Mouse (Mus musculus) heart, postnatal 0 days (tissue): ENCODE data around the gene Hivep3. TPM values are rescaled to one million over a fixed set of nuclear protein-coding genes. Genes with fewer than 3 reads are reported as not detected.

ENCODE experiments used
- ATAC-seq: fragments of 200-750 bp; cut with Nextera tagmentation; 2 replicates; pipeline ENCODE4 v1.8.0; 2017; ENCODE audit warnings: low read depth, moderate number of reproducible peaks, moderate library complexity; ENCODE audit not compliant: insufficient read depth
- DNase-seq: peaks from one replicate; pipeline ENCODE4 v3.0.0-alpha.2; 2016; ENCODE audit warnings: low spot score
- H3K27ac ChIP-seq: fragments of 300-500 bp; sonication (generic); 2 replicates; pipeline ENCODE4 v1.5.1; 2014; ENCODE audit warnings: low read depth, mild to moderate bottlenecking
- H3K27me3 ChIP-seq: fragments of 300-500 bp; sonication (generic); 2 replicates; pipeline ENCODE4 v1.6.1; 2014; ENCODE audit warnings: low read length, mixed read lengths; ENCODE audit not compliant: control insufficient read depth, insufficient read depth
- H3K36me3 ChIP-seq: fragments of 300-500 bp; sonication (generic); replicated peaks from 2 replicates; pipeline ENCODE4 v1.6.1; 2014; ENCODE audit warnings: low read length, mixed read lengths; ENCODE audit not compliant: control insufficient read depth, insufficient read depth
- H3K4me1 ChIP-seq: fragments of 300-500 bp; sonication (generic); 2 replicates; pipeline ENCODE4 v1.6.1; 2014; ENCODE audit warnings: antibody characterized with exemption; ENCODE audit not compliant: control insufficient read depth, insufficient read depth
- H3K4me2 ChIP-seq: fragments of 300-500 bp; sonication (generic); 2 replicates; pipeline ENCODE4 v1.6.1; 2014; ENCODE audit warnings: low read depth, mild to moderate bottlenecking, low read length, moderate library complexity
- H3K4me3 ChIP-seq: fragments of 300-500 bp; sonication (generic); 2 replicates; pipeline ENCODE4 v1.5.1; 2014; ENCODE audit warnings: low read depth, low read length
- H3K9ac ChIP-seq: fragments of 300-500 bp; sonication (generic); replicated peaks from 2 replicates; pipeline ENCODE4 v1.6.1; 2014; ENCODE audit warnings: low read depth, low read length, mixed read lengths
- H3K9me3 ChIP-seq: fragments of 300-500 bp; sonication (generic); replicated peaks from 2 replicates; pipeline ENCODE4 v1.6.1; 2016; ENCODE audit warnings: low read length; ENCODE audit not compliant: control insufficient read depth
- CTCF ChIP-seq: IDR thresholded peaks from 2 replicates; pipeline ENCODE4 v1.5.1; 2016; ENCODE audit warnings: antibody characterized with exemption, control low read depth, low read depth
- EP300 ChIP-seq: IDR thresholded peaks from 2 replicates; pipeline ENCODE4 v1.6.1; 2016; ENCODE audit warnings: antibody characterized with exemption, low read depth
- WGBS: fragments of 180-500 bp; shearing (Covaris S2); extraction: QIAGEN DNeasy Blood & Tissue Kit; methylation state at CpG from one replicate; pipeline ENCODE4 v1.1.7; 2014; 5-methylcytosine and 5-hydroxymethylcytosine counted together
- polyA plus RNA-seq: library from polyadenylated mRNA; unstranded; fragments of >200 nt; fragmentation: Nextera tagmentation; extraction: Ambion mirVana; gene quantifications from 2 replicates; pipeline ENCODE4 v1.2.1, GENCODE M21; 2015
- total RNA-seq: library from RNA; depleted of rRNA; stranded (reverse); fragments of >200 nt; gene quantifications from 2 replicates; pipeline ENCODE4 v1.2.3, GENCODE M21; 2014; ENCODE audit warnings: low replicate concordance

Gene Hivep3
- total and polyA plus RNA-seq, 2 experiments from 2014 or later, result 5.8 to 10.4 TPM

DNA sequence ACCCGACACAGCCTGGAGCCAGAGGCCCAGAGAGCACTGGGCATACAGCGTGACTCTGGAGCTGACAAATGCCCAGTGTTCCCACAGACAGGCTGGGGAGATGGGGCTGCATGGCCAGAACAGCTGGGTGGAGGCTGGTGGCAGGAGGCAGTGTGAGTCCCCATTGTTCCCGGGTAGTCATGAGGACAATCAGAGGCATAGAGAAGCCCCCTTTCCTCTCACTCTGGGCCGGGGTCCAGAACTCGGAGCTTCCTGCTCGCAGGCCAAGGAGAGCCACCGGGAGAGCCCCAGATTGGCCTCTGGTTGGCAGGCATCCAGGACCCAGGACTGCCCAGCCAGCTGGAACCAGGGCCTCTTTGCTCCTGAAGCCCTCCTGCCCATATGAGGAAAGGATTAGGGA lies 204.3 kb downstream of the Hivep3 start:
- Histone ChIP-seq H3K27ac (no peak overlapping the region), H3K36me3 (no peaks in the 10 kb centered on the region), H3K9ac (no peak overlapping the region), H3K9me3 (no peaks in the 10 kb centered on the region), H3K4me3 (no peak overlapping the region), H3K27me3 (no peaks in the 10 kb centered on the region), H3K4me2 (no peak overlapping the region), H3K4me1 (0 out of 2 replicates have a peak, but pooled peaks cover 6% of the 10 kb centered on the region)
- WGBS, result 23% methylated on average over 7 of the region's 7 CpGs
- peak; percentile 68 for ATAC-seq
- TF ChIP-seq CTCF (no peak), EP300 (no peak)
- peak; percentile 36 for DNase-seq

DNA sequence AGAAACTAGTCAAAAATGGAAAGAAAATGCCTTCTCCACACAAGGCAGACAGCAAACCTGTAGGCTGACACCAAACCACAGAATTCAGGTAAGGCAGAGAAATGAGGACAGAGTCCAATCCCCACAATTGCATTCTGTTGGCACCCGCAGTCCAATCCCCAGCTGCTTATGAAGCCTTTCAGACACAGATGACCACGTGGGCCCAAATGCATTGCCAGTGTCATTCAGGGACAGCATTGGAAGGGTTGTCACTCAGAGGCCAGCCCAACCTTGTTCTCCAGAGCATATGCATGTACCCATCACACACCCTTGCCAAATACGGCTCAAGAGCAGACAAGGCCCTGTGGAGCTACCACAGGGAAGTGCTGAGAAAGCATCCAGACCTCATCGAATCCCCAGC lies 204.9 kb downstream of the Hivep3 start:
- Histone ChIP-seq H3K27me3 (no peaks in the 10 kb centered on the region), H3K4me2 (no peak overlapping the region), H3K4me3 (no peak overlapping the region), H3K27ac (no peak overlapping the region), H3K9ac (no peak overlapping the region), H3K36me3 (no peaks in the 10 kb centered on the region), H3K9me3 (no peaks in the 10 kb centered on the region), H3K4me1 (0 out of 2 replicates have a peak, but pooled peaks cover 6% of the 10 kb centered on the region)
- 61% methylated on average over 4 of the region's 4 CpGs for WGBS
- ATAC-seq, result no peak
- TF ChIP-seq CTCF (no peak), EP300 (no peak)
- DNase-seq, result no peak

DNA sequence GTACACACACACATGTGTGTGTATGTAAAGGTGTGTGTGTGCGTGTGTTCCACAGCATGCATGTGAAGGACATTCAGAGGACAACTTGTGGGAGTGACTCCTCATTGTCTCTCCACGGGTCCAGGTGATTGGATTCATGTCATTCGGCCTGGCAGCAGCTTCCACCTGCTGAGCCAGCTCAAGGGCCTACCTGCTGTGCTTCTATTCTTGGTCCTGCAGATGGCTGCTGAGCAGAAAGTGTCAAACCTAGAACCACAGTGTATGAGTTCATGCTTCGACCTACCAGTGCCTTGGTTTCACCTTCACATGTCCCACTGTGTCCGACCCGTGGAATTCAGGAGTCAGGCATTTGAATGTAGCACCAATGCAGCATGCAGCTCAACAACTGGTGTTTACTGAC lies 206.2 kb downstream of the Hivep3 start:
- H3K27ac ChIP-seq, result no peak overlapping the region
- TF ChIP-seq CTCF (no peak), EP300 (no peak)
- WGBS, result 76% methylated on average over 6 of the region's 6 CpGs

DNA sequence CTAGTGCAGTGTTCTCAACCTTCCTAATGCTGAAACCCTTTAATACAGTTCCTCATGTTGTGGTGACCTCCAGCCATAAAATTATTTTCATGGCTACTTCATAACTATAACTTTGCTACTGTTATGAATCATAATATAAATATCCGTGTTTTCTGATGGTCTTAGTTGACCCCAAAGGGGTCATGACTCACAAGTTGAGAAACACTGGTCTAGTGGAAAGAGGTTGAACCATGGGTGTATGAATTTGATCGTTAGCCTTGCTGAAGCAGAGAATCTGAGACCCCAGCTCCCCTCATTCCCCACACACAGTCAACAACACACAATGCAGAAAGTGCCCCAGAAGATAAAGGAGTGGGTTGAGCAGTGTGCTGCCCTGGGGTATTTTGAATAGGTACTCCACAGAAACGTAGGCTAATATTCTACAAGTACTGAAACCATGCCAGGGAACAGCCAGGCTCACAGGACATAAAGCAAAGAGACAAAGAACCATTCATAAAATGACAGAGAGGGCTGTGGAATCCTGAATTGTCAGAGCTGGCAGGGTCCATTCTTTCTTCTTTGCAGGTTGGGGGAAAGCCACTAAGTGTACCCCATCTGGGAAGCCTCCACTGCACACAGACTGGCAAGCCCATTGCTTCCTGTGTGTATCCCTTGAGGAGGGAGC lies 212.8 kb downstream of the Hivep3 start:
- WGBS, result 71% methylated on average over 3 of the region's 3 CpGs
- Histone ChIP-seq H3K9ac (no peak overlapping the region), H3K4me2 (no peak overlapping the region), H3K9me3 (0 out of 2 replicates have a peak, but pooled peaks cover 3% of the 10 kb centered on the region), H3K4me1 (peaks cover 10% of the 10 kb centered on the region), H3K36me3 (no peaks in the 10 kb centered on the region), H3K4me3 (no peak overlapping the region), H3K27ac (no peak overlapping the region), H3K27me3 (no peaks in the 10 kb centered on the region)
- ATAC-seq, result no peak
- DNase-seq, result no peak
- TF ChIP-seq EP300 (no peak), CTCF (no peak)

More for the DNA sequence above, 206.2 kb downstream of the Hivep3 start:
- H3K4me2 ChIP-seq, result no peak overlapping the region
- no peak overlapping the region for H3K4me3 ChIP-seq
- 0 out of 2 replicates have a peak, but pooled peaks cover 6% of the 10 kb centered on the region for H3K4me1 ChIP-seq
- H3K9me3 ChIP-seq, result no peaks in the 10 kb centered on the region
- H3K27me3 ChIP-seq, result no peaks in the 10 kb centered on the region
- H3K9ac ChIP-seq, result no peak overlapping the region
- no peaks in the 10 kb centered on the region for H3K36me3 ChIP-seq
- ATAC-seq (no peak), DNase-seq (no peak)

DNA sequence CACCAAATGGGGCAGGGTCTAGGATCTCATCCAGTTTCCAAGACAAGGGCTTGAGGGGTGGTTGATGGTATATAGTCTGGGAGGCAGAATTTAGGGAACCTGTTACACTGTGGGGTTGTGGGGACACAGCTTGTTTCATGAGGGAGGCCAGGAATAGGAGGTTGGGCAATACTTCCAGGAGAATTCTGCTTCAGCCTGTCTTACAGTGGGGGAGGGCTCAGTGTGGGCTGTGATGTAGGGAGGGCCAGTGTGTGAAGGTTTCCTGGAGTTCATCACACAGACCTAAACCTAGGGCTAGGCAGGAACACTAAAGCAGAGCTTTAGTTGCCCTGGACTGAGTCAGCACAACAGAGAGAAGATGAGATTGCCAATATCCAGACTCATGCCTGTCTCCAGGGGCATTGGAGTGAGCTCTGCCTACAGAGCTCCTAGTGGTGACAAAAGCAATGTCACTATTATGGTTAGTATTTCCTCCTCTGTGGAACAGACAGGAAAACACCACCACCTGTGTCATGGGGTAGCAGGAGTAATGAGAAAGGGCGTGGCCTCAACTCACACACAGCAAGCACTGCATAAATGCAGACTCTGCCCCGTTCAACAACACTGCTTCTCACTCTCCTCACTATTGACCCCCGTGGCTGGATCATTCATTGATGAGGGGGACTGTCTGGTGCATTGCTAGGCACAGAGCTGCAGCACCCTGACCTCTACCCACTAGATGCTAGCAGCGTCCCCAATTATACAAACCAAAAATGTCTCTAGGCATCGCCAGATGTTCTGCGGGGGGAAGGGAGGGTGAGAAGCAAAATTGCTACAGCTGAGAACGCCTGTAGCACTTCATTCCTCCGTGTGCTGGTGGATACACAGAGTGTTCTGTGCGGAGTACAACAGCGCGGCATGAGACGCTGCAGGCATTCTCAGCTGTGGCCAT lies 213.9 kb downstream of the Hivep3 start:
- no peak overlapping the region for H3K4me2 ChIP-seq
- no peaks in the 10 kb centered on the region for H3K36me3 ChIP-seq
- H3K27me3 ChIP-seq, result no peaks in the 10 kb centered on the region
- ATAC-seq (no peak), DNase-seq (no peak)
- H3K4me1 ChIP-seq, result peaks cover 10% of the 10 kb centered on the region
- 0 out of 2 replicates have a peak, but pooled peaks cover 3% of the 10 kb centered on the region for H3K9me3 ChIP-seq
- no peak overlapping the region for H3K27ac ChIP-seq
- WGBS, result 72% methylated on average over 12 of the region's 12 CpGs
- TF ChIP-seq EP300 (no peak), CTCF (no peak; the same call in 1 of the 2 replicates)
- no peak overlapping the region for H3K4me3 ChIP-seq
- H3K9ac ChIP-seq, result no peak overlapping the region
